Mouse (Mus musculus) liver, adult 2 months (tissue): ENCODE data around the gene Il18.

Source experiments
- CTCF ChIP-seq: fragments of 200-500 bp; IDR thresholded peaks from 2 replicates; pipeline ENCODE4 v1.5.1; 2011; ENCODE audit warnings: low read depth, low read length, control low read depth
- POLR2A ChIP-seq: fragments of 200-500 bp; IDR thresholded peaks from 2 replicates; pipeline ENCODE4 v1.6.1; 2011; ENCODE audit warnings: low read length, control low read depth; ENCODE audit not compliant: insufficient read depth; ENCODE audit errors: extremely low read depth

GRCm38 (mm10) chr9:50590856-50591518 is 36.4 kb downstream of the Il18 start:
- TF ChIP-seq CTCF = no peak
- no peak for TF ChIP-seq POLR2A
